Mouse (Mus musculus) urinary bladder, postnatal 14 days (tissue): ENCODE measurements around the gene Enthd1.

Source experiments
- DNase-seq: peaks from one replicate; pipeline ENCODE4 v3.0.0; 2021; ENCODE audit warnings: low spot score

The Enthd1 gene

GRCm38 (mm10) chr15:80483041-80483705, 81.8 kb downstream of the Enthd1 start:
- no peak for DNase-seq

GRCm38 (mm10) chr15:80482348-80482747, 82.6 kb downstream of the Enthd1 start:
- DNase-seq: no peak

GRCm38 (mm10) chr15:80474429-80475002, 90.4 kb downstream of the Enthd1 start:
- no peak for DNase-seq

- no peak for DNase-seq
Measured at GRCm38 (mm10) chr15:80467876-80468275, 97.1 kb downstream of the Enthd1 start.

- DNase-seq: peak; percentile 9
Measured at GRCm38 (mm10) chr15:80462106-80462505, 102.8 kb downstream of the Enthd1 start.

- DNase-seq: no peak
Measured at GRCm38 (mm10) chr15:80461446-80461845, 103.5 kb downstream of the Enthd1 start.

GRCm38 (mm10) chr15:80460011-80460410, 104.9 kb downstream of the Enthd1 start:
- DNase-seq: no peak

GRCm38 (mm10) chr15:80457984-80458383, 107.0 kb downstream of the Enthd1 start:
- no peak for DNase-seq

- no peak for DNase-seq
Measured at GRCm38 (mm10) chr15:80454486-80454885, 110.5 kb downstream of the Enthd1 start.

- DNase-seq: no peak
Measured at GRCm38 (mm10) chr15:80452425-80452824, 112.5 kb downstream of the Enthd1 start.

- DNase-seq: no peak
Measured at GRCm38 (mm10) chr15:80445956-80446687, 118.8 kb downstream of the Enthd1 start.

- no peak for DNase-seq
Measured at GRCm38 (mm10) chr15:80440195-80440594, 124.8 kb downstream of the Enthd1 start.

GRCm38 (mm10) chr15:80438423-80438822, 126.5 kb downstream of the Enthd1 start:
- no peak for DNase-seq

- DNase-seq: no peak
Measured at GRCm38 (mm10) chr15:80437996-80438395, 127.0 kb downstream of the Enthd1 start.

GRCm38 (mm10) chr15:80436961-80437360, 128.0 kb downstream of the Enthd1 start:
- DNase-seq: no peak

GRCm38 (mm10) chr15:80430324-80430723, 134.6 kb downstream of the Enthd1 start:
- DNase-seq: no peak

- DNase-seq: no peak
Measured at GRCm38 (mm10) chr15:80418146-80418545, 146.8 kb downstream of the Enthd1 start.

- no peak for DNase-seq
Measured at GRCm38 (mm10) chr15:80417066-80417465, 147.9 kb downstream of the Enthd1 start.

GRCm38 (mm10) chr15:80415132-80415531, 149.8 kb downstream of the Enthd1 start:
- DNase-seq: no peak

GRCm38 (mm10) chr15:80413988-80414721, 150.8 kb downstream of the Enthd1 start:
- peak; percentile 28 for DNase-seq

GRCm38 (mm10) chr15:80413070-80413469, 151.9 kb downstream of the Enthd1 start:
- no peak for DNase-seq

GRCm38 (mm10) chr15:80410661-80411060, 154.3 kb downstream of the Enthd1 start:
- no peak for DNase-seq

- DNase-seq: no peak
Measured at GRCm38 (mm10) chr15:80407873-80408272, 157.1 kb downstream of the Enthd1 start.
